Mouse (Mus musculus) cerebellum, adult 11 months (tissue): ENCODE data around the gene Tle4.

Experiments
- DNase-seq: peaks from one replicate; pipeline ENCODE4 v3.0.0; 2022

Gene Tle4

DNA sequence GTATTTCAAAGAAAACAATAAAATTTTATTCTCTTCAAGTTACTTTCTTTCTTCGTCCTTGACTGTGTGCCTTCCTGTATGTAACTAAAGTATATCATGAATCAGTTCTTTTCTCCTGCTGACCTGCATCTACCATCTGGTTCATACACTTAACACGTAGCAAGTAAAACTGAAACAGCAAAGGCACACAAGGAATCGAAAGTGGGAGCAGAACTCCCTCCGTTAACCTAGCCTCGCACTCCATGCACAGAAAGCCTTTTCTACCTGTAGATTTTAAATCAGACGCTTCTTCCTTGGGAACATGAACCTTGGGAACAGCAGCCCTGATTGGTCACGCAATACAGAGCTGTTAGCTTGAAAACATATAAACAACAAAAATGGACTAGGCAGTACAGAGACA is 78.7 kb downstream of the Tle4 start:
- DNase-seq: no peak

DNA sequence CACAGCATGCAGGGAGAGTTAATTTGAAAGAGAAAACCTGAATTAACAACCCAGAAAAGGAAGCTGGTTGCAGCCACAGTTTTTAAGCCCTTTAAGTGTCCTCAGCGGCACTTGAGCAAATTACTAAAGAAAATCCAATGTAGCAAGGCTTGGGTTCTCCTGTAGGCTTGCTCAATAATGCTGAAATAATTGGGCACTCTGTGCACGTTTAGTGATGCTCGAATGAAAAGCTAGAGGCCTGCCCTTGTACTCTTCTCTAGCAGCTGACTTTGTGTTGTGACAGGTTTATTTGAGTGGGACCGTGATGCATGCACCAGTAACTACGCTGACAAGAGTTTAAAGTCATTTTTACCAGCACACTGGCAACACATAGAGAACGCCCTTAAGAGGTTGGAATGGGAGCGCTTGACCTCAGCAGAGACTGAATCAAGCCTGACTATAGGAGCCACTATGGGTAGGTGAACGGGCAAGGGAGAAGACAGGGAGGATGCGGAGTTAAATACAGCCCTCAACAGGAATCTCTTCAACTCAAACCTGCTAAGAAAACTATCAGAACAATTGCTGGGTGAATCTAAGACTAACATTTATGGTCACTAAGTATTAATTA is 79.3 kb downstream of the Tle4 start:
- no peak for DNase-seq

DNA sequence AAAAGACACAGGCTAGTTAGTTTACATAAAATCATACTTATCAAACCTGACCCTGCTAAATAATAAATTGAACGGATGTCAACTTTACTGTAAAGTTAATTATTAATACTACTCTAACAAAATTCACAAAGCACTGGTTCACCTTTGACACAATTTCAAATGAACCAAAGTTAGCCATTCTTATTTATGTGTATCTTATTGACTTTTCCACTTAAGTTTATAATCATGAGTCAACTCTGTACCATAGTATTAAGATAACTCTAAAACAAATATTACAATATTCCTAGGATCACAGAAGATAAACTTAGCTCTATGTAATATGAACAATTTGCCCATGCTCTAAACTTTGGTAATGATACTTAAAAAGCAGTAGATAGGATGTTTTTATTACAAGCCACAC is 81.4 kb downstream of the Tle4 start:
- DNase-seq: no peak

DNA sequence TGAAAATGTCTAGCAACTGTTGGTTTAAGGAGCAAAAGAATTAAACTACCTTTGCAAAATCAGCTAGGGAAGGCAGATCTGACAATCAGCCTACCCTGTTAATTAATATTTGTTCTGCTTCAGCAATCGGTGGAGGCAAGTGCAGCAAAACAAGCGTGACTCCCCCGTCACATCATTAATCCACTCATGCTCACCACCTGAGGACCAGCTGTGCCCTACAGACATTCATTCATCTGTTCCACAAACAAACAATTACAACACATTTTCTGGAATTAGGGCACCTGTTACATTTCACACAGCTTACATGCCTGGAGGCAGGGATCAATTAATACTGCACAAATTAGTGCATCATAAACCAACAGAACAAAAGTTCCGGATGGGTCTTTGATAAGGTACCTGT is 89.0 kb downstream of the Tle4 start:
- DNase-seq: no peak

DNA sequence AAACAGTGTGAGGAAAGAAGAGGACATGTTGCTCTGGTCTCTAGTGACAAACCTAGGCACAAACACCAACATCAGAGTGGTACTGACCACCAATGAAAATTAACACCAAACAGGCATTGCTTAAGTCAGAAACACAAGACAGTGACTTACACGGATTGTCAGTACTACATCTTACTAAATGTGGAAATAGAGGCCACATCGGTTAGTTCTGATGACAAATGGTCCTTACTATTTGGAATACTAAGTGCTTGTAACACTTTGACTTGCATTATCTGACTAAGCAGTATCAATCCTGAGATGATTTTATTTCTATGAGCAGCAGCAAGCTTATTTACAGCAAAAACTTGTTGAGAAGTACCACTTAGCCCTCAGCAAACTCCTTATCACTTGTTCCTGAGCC is 89.9 kb downstream of the Tle4 start:
- DNase-seq: no peak

DNA sequence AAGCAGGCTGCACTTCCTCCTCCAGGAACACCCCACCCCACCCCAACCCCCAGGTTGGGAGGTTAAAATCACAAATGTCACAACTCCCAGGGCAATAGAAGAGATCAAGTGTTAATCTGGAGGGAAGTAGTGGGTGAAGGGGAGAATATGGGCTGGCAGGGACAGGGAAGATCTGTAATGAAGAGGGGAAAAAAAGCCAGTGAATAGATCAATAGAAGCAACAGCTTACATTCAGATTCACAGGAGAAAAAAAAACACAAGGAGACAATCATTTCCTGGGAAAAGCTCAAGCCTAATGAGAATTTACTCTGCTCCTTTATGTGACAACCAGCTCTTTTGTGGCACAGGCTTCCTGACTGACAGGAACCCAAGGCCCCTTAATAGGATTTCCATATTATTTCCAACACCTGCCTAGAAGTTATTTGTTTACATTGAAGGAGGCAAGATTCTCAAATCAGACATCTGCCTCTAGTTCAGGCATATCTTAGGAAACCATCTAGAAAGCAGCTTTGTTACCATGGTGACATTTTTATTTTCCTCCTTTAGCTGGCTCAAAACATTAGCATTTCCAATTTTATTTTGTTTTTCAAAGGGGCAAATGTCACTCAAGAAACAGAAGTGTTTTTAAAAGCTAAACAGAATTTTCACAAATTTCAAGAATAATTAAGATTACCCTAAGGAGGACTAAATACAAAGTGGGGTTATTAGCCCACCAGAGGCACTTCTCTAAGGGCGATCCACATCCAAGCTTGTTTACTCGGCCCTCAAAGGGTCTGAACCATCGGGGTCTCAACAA is 90.8 kb downstream of the Tle4 start:
- DNase-seq: no peak

DNA sequence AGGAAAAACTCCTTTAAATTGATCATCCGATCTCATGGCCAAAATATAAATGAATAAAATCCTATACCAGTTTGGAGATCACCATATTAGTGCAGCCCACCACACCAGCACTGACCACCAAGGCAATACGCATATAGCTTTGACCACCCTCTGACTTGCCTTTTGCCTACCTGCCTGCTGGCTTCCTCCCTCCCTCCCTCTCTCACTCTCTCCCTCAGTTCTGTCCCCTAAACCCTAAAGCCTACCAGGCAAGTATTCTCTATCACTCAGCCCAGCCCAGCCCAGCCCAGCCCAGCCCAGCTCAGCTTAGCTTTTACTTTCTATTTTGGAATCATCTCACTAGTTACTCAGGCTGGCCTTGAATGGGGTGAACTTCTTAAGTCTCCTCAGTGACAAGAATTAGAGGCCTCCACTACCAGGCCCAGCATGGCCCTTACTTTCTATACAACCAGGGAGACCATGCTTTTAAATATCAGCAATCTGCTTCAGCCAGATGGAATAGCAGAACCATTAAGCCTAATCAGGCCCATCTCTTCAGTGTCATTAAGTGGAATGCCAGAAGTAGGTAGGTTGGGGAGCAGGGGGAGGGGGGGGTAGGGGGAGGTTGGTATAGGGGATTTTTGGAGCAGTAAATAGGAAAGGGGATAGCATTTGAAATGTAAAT is 91.8 kb downstream of the Tle4 start:
- no peak for DNase-seq

- DNase-seq: no peak
Measured at GRCm38 (mm10) chr19:14505401-14505800, 92.5 kb downstream of the Tle4 start.

DNA sequence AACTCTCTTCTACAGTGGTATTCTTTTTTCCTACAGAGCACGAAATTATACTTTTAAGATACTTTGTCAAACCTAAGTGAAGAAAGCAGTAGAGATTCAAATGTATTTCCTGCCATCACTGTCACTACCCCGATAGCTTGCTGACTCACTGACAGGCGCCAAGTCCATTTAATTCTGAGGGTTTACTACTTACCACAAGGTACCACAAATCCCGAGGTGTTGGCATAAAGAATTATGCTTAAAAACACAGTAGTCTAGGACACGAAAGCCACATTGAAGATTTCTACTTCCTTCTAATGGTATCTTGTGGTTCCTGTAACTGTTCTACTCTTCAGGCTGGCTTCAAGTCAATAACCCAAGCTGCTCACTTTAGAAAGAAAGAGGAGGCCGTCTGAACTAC is 94.0 kb downstream of the Tle4 start:
- DNase-seq: no peak

- DNase-seq: no peak
Measured at GRCm38 (mm10) chr19:14502234-14502633, 95.6 kb downstream of the Tle4 start.

DNA sequence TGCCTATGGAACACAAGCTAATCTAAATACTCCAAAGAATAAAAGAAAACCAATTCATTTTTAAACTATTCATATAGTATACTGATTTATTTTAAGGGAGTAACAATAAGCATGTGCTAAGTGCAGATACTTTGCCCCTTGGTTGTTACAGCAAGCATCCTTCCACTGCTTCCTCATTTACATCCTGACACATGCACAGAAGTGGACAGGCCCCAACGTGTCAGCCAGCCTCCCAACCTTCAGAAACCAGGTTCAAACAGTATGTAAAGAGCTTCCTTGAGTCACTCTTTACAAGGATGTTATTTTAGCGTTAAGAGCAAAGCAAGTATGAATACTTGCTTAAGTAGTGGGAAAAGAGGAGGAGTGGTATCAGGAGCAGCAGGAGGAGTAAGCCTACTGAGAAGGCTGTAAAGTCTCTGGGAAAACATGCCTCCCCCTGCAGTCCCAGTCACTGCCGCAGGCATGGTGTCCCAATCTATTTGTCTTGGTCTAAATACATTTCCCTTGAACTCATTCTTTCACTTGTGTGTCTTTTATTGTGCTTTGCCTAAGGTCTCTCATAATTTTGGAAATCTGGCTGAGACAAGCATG is 97.9 kb downstream of the Tle4 start:
- DNase-seq: no peak

GRCm38 (mm10) chr19:14493047-14493446 is 104.8 kb downstream of the Tle4 start:
- no peak for DNase-seq

DNA sequence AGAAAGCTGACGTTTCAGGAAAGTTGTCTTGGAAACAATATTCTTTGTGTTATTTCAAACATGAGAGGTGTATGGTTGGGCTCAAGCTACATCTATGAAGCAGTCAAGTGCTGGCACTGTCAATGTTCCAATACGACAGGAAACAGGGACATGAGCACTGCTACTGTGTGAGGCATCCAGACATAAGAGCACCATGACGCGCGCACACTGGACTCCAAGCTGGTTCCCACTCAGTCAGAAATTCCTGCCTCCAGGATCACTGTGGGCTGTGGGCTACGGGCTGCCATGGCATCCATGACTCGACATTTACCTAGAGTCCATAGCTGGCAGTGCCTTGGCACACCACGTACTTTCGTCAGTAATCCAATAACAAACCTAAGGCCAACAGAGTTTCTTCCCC is 110.7 kb downstream of the Tle4 start:
- no peak for DNase-seq

- no peak for DNase-seq
Measured at GRCm38 (mm10) chr19:14485176-14485575, 112.7 kb downstream of the Tle4 start.

DNA sequence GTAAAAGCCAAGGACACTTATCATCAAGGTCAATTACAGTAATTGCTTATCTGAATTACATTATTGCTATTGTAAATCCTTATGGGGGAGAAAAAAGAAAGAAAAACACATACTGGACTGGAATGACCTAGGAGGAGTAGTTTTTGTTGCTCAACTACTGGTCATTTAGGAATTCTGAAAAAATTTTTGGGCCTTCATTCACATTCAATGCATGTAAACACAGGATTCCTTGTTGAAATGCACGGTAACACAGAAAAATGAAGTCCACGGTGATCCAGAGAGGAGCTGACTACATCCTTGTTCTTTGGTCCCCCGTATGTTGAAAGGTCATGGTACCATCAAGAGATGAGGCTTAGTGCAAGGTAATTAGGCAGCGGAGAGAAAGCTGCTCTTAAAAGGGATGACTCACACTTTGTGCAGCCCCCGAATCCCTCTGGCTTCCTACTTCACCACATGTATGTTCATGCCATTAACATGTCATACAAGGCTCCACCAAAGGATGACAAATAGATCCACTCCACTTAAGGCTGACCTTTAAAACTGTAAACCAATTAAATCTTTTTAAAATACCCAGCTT is 115.2 kb downstream of the Tle4 start:
- no peak for DNase-seq

- DNase-seq: no peak
Measured at GRCm38 (mm10) chr19:14481796-14482561, 115.9 kb downstream of the Tle4 start.

DNA sequence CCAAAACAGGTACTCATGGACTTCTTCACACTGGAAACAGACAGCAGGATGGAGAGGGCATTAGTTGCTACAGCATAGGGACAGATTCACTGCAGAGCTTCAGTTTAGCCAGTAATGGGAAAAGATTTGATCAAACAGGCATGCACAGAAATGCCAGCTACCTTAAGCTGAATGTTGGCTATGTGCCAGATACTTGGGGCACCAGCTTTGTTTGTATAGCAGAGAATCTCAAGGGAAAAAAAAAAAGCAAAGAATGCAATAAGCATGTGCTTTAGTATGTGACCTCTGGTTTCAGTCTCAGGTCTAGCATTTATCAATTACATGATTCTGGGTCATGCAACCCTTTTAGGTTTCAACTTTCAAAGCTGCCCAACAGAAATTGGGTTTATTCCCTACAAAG is 118.1 kb downstream of the Tle4 start:
- DNase-seq: no peak

GRCm38 (mm10) chr19:14469325-14469724 is 128.5 kb downstream of the Tle4 start:
- DNase-seq: no peak

DNA sequence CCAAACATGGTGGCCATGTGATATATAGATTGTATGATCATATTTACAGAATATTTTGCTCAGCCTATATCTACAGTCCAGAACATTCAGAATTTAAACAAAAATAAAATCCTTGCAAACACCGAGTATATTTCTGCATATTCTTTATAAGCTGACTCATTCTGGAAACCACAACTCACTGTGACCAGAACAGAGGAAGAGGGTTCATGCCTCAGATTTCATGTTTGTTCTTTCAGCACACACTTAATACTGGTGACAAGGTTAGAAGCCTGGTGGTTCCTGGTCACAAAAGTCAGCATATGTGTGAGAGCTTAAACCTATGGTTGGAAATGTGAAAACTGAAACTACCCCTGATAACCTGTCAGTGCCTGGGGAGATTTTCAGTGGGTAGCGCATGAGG is 129.1 kb downstream of the Tle4 start:
- DNase-seq: no peak

DNA sequence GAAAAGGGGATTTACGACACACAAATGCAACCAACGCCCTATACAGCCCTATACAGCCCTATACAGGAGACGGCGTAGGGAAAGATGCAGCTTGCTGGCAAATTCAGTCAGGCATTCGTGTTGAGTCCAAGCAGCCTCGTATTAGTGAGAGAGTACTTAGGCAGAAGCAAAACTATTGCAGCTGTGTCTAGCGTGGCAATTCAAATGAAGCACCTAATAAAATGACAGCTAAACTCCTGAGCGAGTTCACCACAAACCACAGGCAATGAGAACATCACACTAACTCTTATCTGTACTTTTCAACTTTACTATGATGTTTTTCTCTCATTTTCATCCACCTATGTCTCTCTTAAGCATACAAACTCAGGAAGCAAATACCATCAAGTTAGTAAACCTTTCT is 131.8 kb downstream of the Tle4 start:
- no peak for DNase-seq

GRCm38 (mm10) chr19:14463281-14464079 is 134.4 kb downstream of the Tle4 start:
- no peak for DNase-seq

GRCm38 (mm10) chr19:14453486-14453885 is 144.4 kb downstream of the Tle4 start:
- peak; percentile 17 for DNase-seq
